Mouse (Mus musculus): ENCODE results near the gene Acbd4. TPM values are rescaled to one million over a fixed set of nuclear protein-coding genes. Genes with fewer than 3 reads are reported as not detected.

Gene Acbd4
- polyA plus RNA-seq, 1 experiment from 2014 or later: 27.8 TPM

- Histone ChIP-seq H3K4me1 (peaks cover 44% of the 10 kb centered on the region), H3K4me3 (peak within 1 kb of the TSS; percentile 67), H3K4me2 (peak within 1 kb of the TSS; percentile 83), H3K36me3 (no peaks in the 10 kb centered on the region), H3K9me3 (no peaks in the 10 kb centered on the region), H3K27ac (peak within 1 kb of the TSS; percentile 94), H3K27me3 (no peaks in the 10 kb centered on the region; the same call in 1 of the 2 replicates), H3K9ac (peak within 1 kb of the TSS; percentile 72)
- peak; percentile 93 for ATAC-seq (ENCODE audit: insufficient number of reproducible peaks, low FRiP score, low TSS enrichment, low read depth)
- WGBS: under 1% methylated on average over 52 of the region's 53 CpGs
Observed at GRCm38 (mm10) chr11:103116008-103116818, 14.7 kb downstream of the Acbd4 start, which contains the start of gene Hexim1. TSS of gene Hexim1 (plus strand) at chr11:103116231.

- 0% methylated on average over 35 of the region's 35 CpGs for WGBS
- Histone ChIP-seq H3K9me3 (no peaks in the 10 kb centered on the region), H3K4me2 (peak overlapping the region; percentile 83), H3K9ac (peak overlapping the region; percentile 72), H3K4me3 (peak overlapping the region; percentile 67), H3K4me1 (peaks cover 36% of the 10 kb centered on the region), H3K27me3 (no peaks in the 10 kb centered on the region; the same call in 1 of the 2 replicates), H3K27ac (peak overlapping the region; percentile 94), H3K36me3 (no peaks in the 10 kb centered on the region)
- ATAC-seq (ENCODE audit: insufficient number of reproducible peaks, low FRiP score, low TSS enrichment, low read depth): no peak
Observed at GRCm38 (mm10) chr11:103116959-103117590, 15.6 kb downstream of the Acbd4 start.

GRCm38 (mm10) chr11:103117591-103118009, 16.1 kb downstream of the Acbd4 start:
- under 1% methylated on average over 38 of the region's 38 CpGs for WGBS
- no peaks in the 10 kb centered on the region for H3K9me3 ChIP-seq
- peak overlapping the region; percentile 72 for H3K9ac ChIP-seq
- no peaks in the 10 kb centered on the region for H3K36me3 ChIP-seq
- ATAC-seq (ENCODE audit: insufficient number of reproducible peaks, low FRiP score, low TSS enrichment, low read depth): no peak
- H3K27ac ChIP-seq: peak overlapping the region; percentile 94
- peak overlapping the region; percentile 67 for H3K4me3 ChIP-seq
- H3K27me3 ChIP-seq: no peaks in the 10 kb centered on the region; the same call in 1 of the 2 replicates
- H3K4me2 ChIP-seq: peak overlapping the region; percentile 83
- H3K4me1 ChIP-seq: peaks cover 31% of the 10 kb centered on the region

GRCm38 (mm10) chr11:103118866-103119265, 17.4 kb downstream of the Acbd4 start:
- Histone ChIP-seq H3K9ac (no peak overlapping the region), H3K4me3 (peak overlapping the region; percentile 67; the same call in 1 of the 2 replicates), H3K4me1 (peaks cover 19% of the 10 kb centered on the region), H3K4me2 (peak overlapping the region; percentile 83), H3K36me3 (no peaks in the 10 kb centered on the region), H3K27ac (no peak overlapping the region), H3K27me3 (no peaks in the 10 kb centered on the region; the same call in 1 of the 2 replicates), H3K9me3 (no peaks in the 10 kb centered on the region)
- ATAC-seq (ENCODE audit: insufficient number of reproducible peaks, low FRiP score, low TSS enrichment, low read depth): no peak
- 78% methylated on average over 2 of the region's 2 CpGs for WGBS

- no peak overlapping the region for H3K27ac ChIP-seq
- H3K4me1 ChIP-seq: peaks cover 13% of the 10 kb centered on the region
- H3K9ac ChIP-seq: no peak overlapping the region
- H3K4me3 ChIP-seq: no peak overlapping the region
- H3K9me3 ChIP-seq: no peaks in the 10 kb centered on the region
- no peak for ATAC-seq (ENCODE audit: insufficient number of reproducible peaks, low FRiP score, low TSS enrichment, low read depth)
- 55% methylated on average over 5 of the region's 5 CpGs for WGBS
- H3K27me3 ChIP-seq: no peaks in the 10 kb centered on the region
- no peak overlapping the region for H3K4me2 ChIP-seq
- no peaks in the 10 kb centered on the region for H3K36me3 ChIP-seq
Observed at GRCm38 (mm10) chr11:103119609-103120008, 18.1 kb downstream of the Acbd4 start.

GRCm38 (mm10) chr11:103120315-103120714, 18.8 kb downstream of the Acbd4 start:
- 57% methylated on average over 5 of the region's 5 CpGs for WGBS

GRCm38 (mm10) chr11:103131701-103132575, 30.5 kb downstream of the Acbd4 start, which contains the start of gene Hexim2:
TSS of gene Hexim2 (plus strand) at chr11:103132429.
- WGBS: under 1% methylated on average over 39 of the region's 39 CpGs
- Histone ChIP-seq H3K4me1 (peaks cover 31% of the 10 kb centered on the region), H3K36me3 (0 out of 2 replicates have a peak, but pooled peaks cover 6% of the 10 kb centered on the region), H3K4me2 (peak within 1 kb of the TSS; percentile 53), H3K27me3 (no peaks in the 10 kb centered on the region), H3K4me3 (peak within 1 kb of the TSS; percentile 84), H3K9ac (peak within 1 kb of the TSS; percentile 99), H3K27ac (peak within 1 kb of the TSS; percentile 95), H3K9me3 (no peaks in the 10 kb centered on the region)
- ATAC-seq (ENCODE audit: insufficient number of reproducible peaks, low FRiP score, low TSS enrichment, low read depth): 0 out of 2 replicates have a peak, but pooled peaks have one; percentile 32

More at GRCm38 (mm10) chr11:103120315-103120714, 18.8 kb downstream of the Acbd4 start:
- Histone ChIP-seq H3K4me2 (no peak overlapping the region), H3K36me3 (no peaks in the 10 kb centered on the region), H3K9me3 (no peaks in the 10 kb centered on the region), H3K9ac (no peak overlapping the region), H3K4me1 (peaks cover 10% of the 10 kb centered on the region), H3K27ac (no peak overlapping the region), H3K27me3 (no peaks in the 10 kb centered on the region), H3K4me3 (no peak overlapping the region)
- no peak for ATAC-seq (ENCODE audit: insufficient number of reproducible peaks, low FRiP score, low TSS enrichment, low read depth)

GRCm38 (mm10) chr11:103132576-103133455, 31.3 kb downstream of the Acbd4 start:
- H3K4me3 ChIP-seq: peak overlapping the region; percentile 84
- ATAC-seq (ENCODE audit: insufficient number of reproducible peaks, low FRiP score, low TSS enrichment, low read depth): peak; percentile 93
- H3K27me3 ChIP-seq: no peaks in the 10 kb centered on the region
- no peaks in the 10 kb centered on the region for H3K9me3 ChIP-seq
- H3K9ac ChIP-seq: peak overlapping the region; percentile 99
- 0 out of 2 replicates have a peak, but pooled peaks cover 6% of the 10 kb centered on the region for H3K36me3 ChIP-seq
- WGBS: under 1% methylated on average over 56 of the region's 58 CpGs
- peaks cover 31% of the 10 kb centered on the region for H3K4me1 ChIP-seq
- H3K27ac ChIP-seq: peak overlapping the region; percentile 95
- peak overlapping the region; percentile 53 for H3K4me2 ChIP-seq

GRCm38 (mm10) chr11:103133456-103134185, 32.1 kb downstream of the Acbd4 start:
- ATAC-seq (ENCODE audit: insufficient number of reproducible peaks, low FRiP score, low TSS enrichment, low read depth): no peak
- Histone ChIP-seq H3K27me3 (no peaks in the 10 kb centered on the region), H3K9ac (no peak overlapping the region), H3K4me3 (peak overlapping the region; percentile 35), H3K9me3 (no peaks in the 10 kb centered on the region), H3K4me2 (peak overlapping the region; percentile 49), H3K4me1 (peaks cover 31% of the 10 kb centered on the region), H3K27ac (peak overlapping the region; percentile 80), H3K36me3 (peaks cover 11% of the 10 kb centered on the region; the same call in 1 of the 2 replicates)
- WGBS: 51% methylated on average over 6 of the region's 6 CpGs

GRCm38 (mm10) chr11:103134221-103134620, 32.7 kb downstream of the Acbd4 start:
- H3K9ac ChIP-seq: no peak overlapping the region
- ATAC-seq (ENCODE audit: insufficient number of reproducible peaks, low FRiP score, low TSS enrichment, low read depth): no peak
- no peaks in the 10 kb centered on the region for H3K9me3 ChIP-seq
- 53% methylated on average over 3 of the region's 3 CpGs for WGBS
- peaks cover 15% of the 10 kb centered on the region for H3K36me3 ChIP-seq
- H3K4me3 ChIP-seq: no peak overlapping the region
- H3K4me1 ChIP-seq: peaks cover 31% of the 10 kb centered on the region
- H3K27ac ChIP-seq: peak overlapping the region; percentile 80
- peak overlapping the region; percentile 49; the same call in 1 of the 2 replicates for H3K4me2 ChIP-seq
- H3K27me3 ChIP-seq: no peaks in the 10 kb centered on the region
